Mouse (Mus musculus): ENCODE results near the gene Fam205c.

DNA sequence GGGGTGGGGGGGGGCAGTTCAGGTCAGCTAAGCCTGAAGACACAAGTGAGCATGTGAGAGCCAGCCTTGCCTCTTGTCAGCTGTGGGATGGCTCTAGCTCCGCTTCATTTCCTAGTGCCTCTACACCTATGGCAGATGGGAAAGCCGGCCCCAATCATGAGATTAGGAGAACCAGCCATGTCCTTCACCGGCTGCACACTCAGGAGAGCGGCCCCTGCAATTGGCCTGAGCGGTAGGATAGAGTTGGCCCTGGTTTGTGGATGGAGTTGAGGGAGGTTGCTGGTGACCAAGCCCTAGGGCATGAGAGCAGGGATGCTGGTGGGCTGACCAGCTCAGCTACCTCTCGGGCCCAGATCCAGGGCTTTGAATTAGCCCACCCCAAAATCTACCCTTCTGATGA, 14.8 kb upstream of the Fam205c start:
- TF ChIP-seq CTCF (IDR thresholded peaks at IDR 0.05; ENCODE audit: low read depth, low read length) (no peak), POLR2A (IDR thresholded peaks at IDR 0.05; ENCODE audit: extremely low read depth, insufficient read depth, low read length) (no peak)
